Mouse (Mus musculus): Measurements from ENCODE around the gene Slc46a1.

GRCm38 (mm10) chr11:78501529-78501928, 36.0 kb downstream of the Slc46a1 start:
- TF ChIP-seq CTCF (conservative IDR thresholded peaks at IDR 0.05 in 1 of 2, IDR thresholded peaks at IDR 0.05 in 1 of 2; ENCODE audit: low read depth in 2 of 2, low read length in 2 of 2) (no peak), ZC3H11A (IDR thresholded peaks at IDR 0.05; ENCODE audit: low read depth, low read length) (no peak), CHD2 (IDR thresholded peaks at IDR 0.05; ENCODE audit: low read length) (no peak), IRF4 (IDR thresholded peaks at IDR 0.05; ENCODE audit: low read depth, low read length) (no peak), MAFK (IDR thresholded peaks at IDR 0.05; ENCODE audit: insufficient replicate concordance, low read length) (no peak), PAX5 (IDR thresholded peaks at IDR 0.05; ENCODE audit: low read length) (no peak), RAD21 (IDR thresholded peaks at IDR 0.05; ENCODE audit: low read depth, low read length) (no peak), ZNF384 (IDR thresholded peaks at IDR 0.05; ENCODE audit: low read depth, low read length) (no peak)

Measured in CH12.LX (cell line).